Mouse (Mus musculus) CH12.LX (cell line): ENCODE measurements at regions not wholly inside any gene's neighbourhood (a gene's known extent, or its start where the extent isn't known, plus 50 kb on each side); places are given as distances from the start of the nearest gene placed in this dataset.

ENCODE experiments used
- DNase-seq: peaks from one replicate; pipeline ENCODE4 v3.0.0-alpha.2; 2013; ENCODE audit errors: extremely low read depth
- H3K27ac ChIP-seq: 2 replicates; pipeline ENCODE4 v1.5.1; 2012; ENCODE audit warnings: low read depth, mild to moderate bottlenecking, control low read depth, moderate library complexity; ENCODE audit not compliant: insufficient read depth
- H3K27me3 ChIP-seq: replicated peaks from 2 replicates; pipeline ENCODE3; 2012; ENCODE audit warnings: inconsistent platforms
- H3K36me3 ChIP-seq, 2 experiments: replicated peaks in 1 of 2; 2 replicates each; pipeline versions ENCODE3 to v1.6.1; 2012; ENCODE audit warnings: inconsistent platforms in 1 of 2, low read length in 1 of 2, mild to moderate bottlenecking in 1 of 2, mixed read lengths in 1 of 2, moderate library complexity in 1 of 2; ENCODE audit not compliant: control insufficient read depth in 1 of 2, insufficient read depth in 1 of 2
- H3K4me1 ChIP-seq, 2 experiments: 2 replicates each; pipeline ENCODE4 v1.6.1; 2012; ENCODE audit warnings: inconsistent platforms in 1 of 2, moderate library complexity in 1 of 2; ENCODE audit not compliant: insufficient read depth in 2 of 2, control insufficient read depth in 1 of 2
- H3K4me2 ChIP-seq: 2 replicates; pipeline ENCODE4 v1.6.1; 2012; ENCODE audit warnings: low read depth, mild to moderate bottlenecking, control low read depth; ENCODE audit not compliant: poor library complexity, insufficient read depth, severe bottlenecking
- H3K4me3 ChIP-seq, 3 experiments: fragments of 150-350 bp in 1 of 3; sonication (generic) in 1 of 3; replicated peaks in 1 of 3; 2 replicates each; pipeline versions ENCODE3 to v1.5.1; 2011 to 2012; ENCODE audit warnings: low read depth in 2 of 3, low read length in 2 of 3, mild to moderate bottlenecking in 2 of 3, moderate library complexity in 2 of 3, control low read depth in 1 of 3, improper control_type of control experiment in 1 of 3, inconsistent platforms in 1 of 3, mixed read lengths in 1 of 3; ENCODE audit not compliant: poor library complexity in 1 of 3
- H3K79me2 ChIP-seq: replicated peaks from 2 replicates; pipeline ENCODE4 v1.6.1; 2012; ENCODE audit warnings: mild to moderate bottlenecking, moderate library complexity; ENCODE audit not compliant: control insufficient read depth, poor library complexity, insufficient read depth, severe bottlenecking; ENCODE audit errors: extremely low read depth
- H3K9ac ChIP-seq: 2 replicates; pipeline ENCODE4 v1.6.1; 2012; ENCODE audit warnings: low read depth, mild to moderate bottlenecking, control low read depth, moderate library complexity; ENCODE audit not compliant: insufficient read depth
- H3K9me3 ChIP-seq: replicated peaks from 2 replicates; pipeline ENCODE3; 2012; ENCODE audit warnings: low read length, inconsistent platforms, mixed read lengths
- BHLHE40 ChIP-seq: IDR thresholded peaks from 2 replicates; pipeline ENCODE4 v1.6.1; 2011; ENCODE audit warnings: mild to moderate bottlenecking, low read depth, low read length, improper control_type of control experiment
- CHD1 ChIP-seq: IDR thresholded peaks from 2 replicates; pipeline ENCODE4 v1.6.1; 2012; ENCODE audit warnings: low read depth, low read length, improper control_type of control experiment, inconsistent platforms
- CTCF ChIP-seq, 2 experiments: IDR thresholded peaks in 1 of 2; conservative IDR thresholded peaks in 1 of 2; 2 replicates each; pipeline ENCODE4 v1.5.1; 2011 to 2012; ENCODE audit warnings: low read depth in 2 of 2, low read length in 2 of 2, improper control_type of control experiment in 1 of 2, inconsistent platforms in 1 of 2, mild to moderate bottlenecking in 1 of 2, moderate library complexity in 1 of 2
- EP300 ChIP-seq: IDR thresholded peaks from 2 replicates; pipeline ENCODE4 v1.6.1; 2011; ENCODE audit warnings: low read length, improper control_type of control experiment
- GABPA ChIP-seq: IDR thresholded peaks from 2 replicates; pipeline ENCODE4 v1.6.1; 2012; ENCODE audit warnings: low read depth, low read length, improper control_type of control experiment, inconsistent platforms; ENCODE audit not compliant: insufficient replicate concordance
- MAFK ChIP-seq: IDR thresholded peaks from 2 replicates; pipeline ENCODE4 v1.6.1; 2011; ENCODE audit warnings: low read length, improper control_type of control experiment; ENCODE audit not compliant: insufficient replicate concordance
- MAZ ChIP-seq: IDR thresholded peaks from 2 replicates; pipeline ENCODE4 v1.6.1; 2012; ENCODE audit warnings: low read depth, mild to moderate bottlenecking, inconsistent platforms, low read length, improper control_type of control experiment, moderate library complexity
- MEF2A ChIP-seq: IDR thresholded peaks from 2 replicates; pipeline ENCODE4 v1.6.1; 2014; ENCODE audit warnings: low read depth, mild to moderate bottlenecking, inconsistent platforms, low read length, improper control_type of control experiment, borderline replicate concordance
- POLR2AphosphoS2 ChIP-seq: IDR thresholded peaks from 2 replicates; pipeline ENCODE4 v1.6.1; 2011; ENCODE audit warnings: low read depth, low read length, improper control_type of control experiment
- SIN3A ChIP-seq: IDR thresholded peaks from 2 replicates; pipeline ENCODE4 v1.6.1; 2012; ENCODE audit warnings: low read length, improper control_type of control experiment, inconsistent platforms
- TBP ChIP-seq: conservative IDR thresholded peaks from 2 replicates; pipeline ENCODE4 v1.6.1; 2011; ENCODE audit warnings: low read depth, low read length, improper control_type of control experiment
- ZNF384 ChIP-seq: IDR thresholded peaks from 2 replicates; pipeline ENCODE4 v1.6.1; 2012; ENCODE audit warnings: low read depth, low read length, improper control_type of control experiment, inconsistent platforms
- dilution Hi-C: fragments of 300-500 bp; cut with MboI; formaldehyde crosslinking; loops from 2 replicates; pipeline ENCODE4 v1.14.3; 2020; ENCODE audit warnings: low sequenced_read_pairs; ENCODE audit not compliant: extremely low pct_unique_long_range_greater_than_20kb, extremely low pct_ligation_motif_present
- in situ Hi-C: fragments of 300-500 bp; cut with MboI; formaldehyde crosslinking; loops from 3 replicates; pipeline ENCODE4 v1.14.3; 2019; ENCODE audit warnings: low sequenced_read_pairs, low pct_ligation_motif_present, low pct_unique_long_range_greater_than_20kb, mixed read lengths

GRCm38 (mm10) chr2:149467801-149468200 is 62.9 kb downstream of the Cst10 start:
- no peak for DNase-seq
- Histone ChIP-seq H3K4me1 (no peaks in the 10 kb centered on the region), H3K9me3 (no peaks in the 10 kb centered on the region), H3K4me3 (no peak overlapping the region), H3K4me2 (no peak overlapping the region), H3K79me2 (no peaks in the 10 kb centered on the region), H3K27ac (no peak overlapping the region), H3K9ac (no peak overlapping the region), H3K27me3 (peaks cover 10% of the 10 kb centered on the region), H3K36me3 (no peaks in the 10 kb centered on the region)
- dilution Hi-C loops, result no loop called here
- in situ Hi-C loops, result no loop called here
- TF ChIP-seq GABPA (no peak), MAZ (no peak)

GRCm38 (mm10) chr2:149472411-149472810 is 67.6 kb downstream of the Cst10 start:
- H3K9ac ChIP-seq, result no peak overlapping the region
- H3K27ac ChIP-seq, result no peak overlapping the region
- TF ChIP-seq POLR2AphosphoS2 (no peak), MEF2A (no peak), EP300 (no peak)
- H3K36me3 ChIP-seq, result no peaks in the 10 kb centered on the region
- dilution Hi-C loops, result no loop called here
- no peaks in the 10 kb centered on the region for H3K4me1 ChIP-seq
- H3K79me2 ChIP-seq, result no peaks in the 10 kb centered on the region
- no peak overlapping the region for H3K4me3 ChIP-seq
- no peak overlapping the region for H3K4me2 ChIP-seq
- no peak for DNase-seq
- H3K9me3 ChIP-seq, result no peaks in the 10 kb centered on the region
- in situ Hi-C loops, result no loop called here
- peaks cover 11% of the 10 kb centered on the region for H3K27me3 ChIP-seq

GRCm38 (mm10) chr2:149493280-149493988 is 88.6 kb downstream of the Cst10 start:
- Histone ChIP-seq H3K9me3 (no peaks in the 10 kb centered on the region), H3K4me3 (no peak overlapping the region), H3K27ac (no peak overlapping the region), H3K4me2 (no peak overlapping the region), H3K9ac (no peak overlapping the region), H3K79me2 (no peaks in the 10 kb centered on the region), H3K36me3 (no peaks in the 10 kb centered on the region), H3K4me1 (no peaks in the 10 kb centered on the region), H3K27me3 (peaks cover 2% of the 10 kb centered on the region)
- dilution Hi-C loops (no loop called here), in situ Hi-C loops (no loop called here)
- no peak for DNase-seq
- TF ChIP-seq TBP (no peak), CTCF (conservative IDR thresholded peaks at IDR 0.05 in 1 of 2, IDR thresholded peaks at IDR 0.05 in 1 of 2; ENCODE audit: low read depth in 2 of 2, low read length in 2 of 2) (no peak), MAFK (no peak), CHD1 (no peak), SIN3A (no peak), ZNF384 (no peak), BHLHE40 (no peak), MEF2A (no peak)
